Mouse (Mus musculus): ENCODE results near the gene Etv3. TPM values are rescaled to one million over a fixed set of nuclear protein-coding genes. Genes with fewer than 3 reads are reported as not detected.
A peak's percentile ranks its signal among the peaks of the same experiment; 100 is the strongest.

Etv3 gene
- total and polyA plus RNA-seq, 3 experiments, result 12.6 to 24.1 (median 16.8) TPM

- H3K36me3 ChIP-seq (replicated peaks in 1 of 2; ENCODE audit: control insufficient read depth in 1 of 2, insufficient read depth in 1 of 2, low read length in 1 of 2), result peaks cover 0 to 3% of the 10 kb centered on the region in 2 experiments
- peak; percentile 99 for DNase-seq (ENCODE audit: extremely low read depth)
- H3K4me2 ChIP-seq (ENCODE audit: insufficient read depth, low read depth, poor library complexity, severe bottlenecking), result peak overlapping the region; percentile 44
- peak; percentile 91 to 100 for TF ChIP-seq CTCF (conservative IDR thresholded peaks at IDR 0.05 in 1 of 2, IDR thresholded peaks at IDR 0.05 in 1 of 2; ENCODE audit: low read depth in 2 of 2, low read length in 2 of 2)
- TF ChIP-seq ZC3H11A (IDR thresholded peaks at IDR 0.05; ENCODE audit: low read depth, low read length), result peak; percentile 81
- peak; percentile 79 for TF ChIP-seq ZNF384 (IDR thresholded peaks at IDR 0.05; ENCODE audit: low read depth, low read length)
- peak; percentile 95 for TF ChIP-seq RAD21 (IDR thresholded peaks at IDR 0.05; ENCODE audit: low read depth, low read length)
- no peak for TF ChIP-seq TBP (conservative IDR thresholded peaks at IDR 0.05; ENCODE audit: low read depth, low read length)
- no peak for TF ChIP-seq JUND (conservative IDR thresholded peaks at IDR 0.05; ENCODE audit: low read depth, low read length)
- 0 out of 2 replicates have a peak, but pooled peaks have one; percentile 19 for TF ChIP-seq IRF4 (IDR thresholded peaks at IDR 0.05; ENCODE audit: low read depth, low read length)
- no peak for TF ChIP-seq MEF2A (IDR thresholded peaks at IDR 0.05; ENCODE audit: borderline replicate concordance, low read depth, low read length)
- TF ChIP-seq KAT2A (IDR thresholded peaks at IDR 0.05; ENCODE audit: insufficient replicate concordance, low read length), result no peak
- TF ChIP-seq E2F4 (IDR thresholded peaks at IDR 0.05; ENCODE audit: insufficient replicate concordance, low read depth, low read length), result no peak
- peak; percentile 11; the same call in 1 of the 2 replicates for TF ChIP-seq HCFC1 (IDR thresholded peaks at IDR 0.05; ENCODE audit: low read depth, low read length)
- TF ChIP-seq USF2 (conservative IDR thresholded peaks at IDR 0.05; ENCODE audit: low read depth, low read length), result no peak
- TF ChIP-seq POLR2A (IDR thresholded peaks at IDR 0.05; ENCODE audit: low read depth, low read length), result peak; percentile 2; the same call in 1 of the 2 replicates
- TF ChIP-seq MAX (IDR thresholded peaks at IDR 0.05; ENCODE audit: low read length), result peak; percentile 48; the same call in 1 of the 2 replicates
- TF ChIP-seq MAZ (IDR thresholded peaks at IDR 0.05; ENCODE audit: low read depth, low read length), result no peak
- TF ChIP-seq ZMIZ1 (IDR thresholded peaks at IDR 0.05; ENCODE audit: low read depth, low read length), result no peak
- TF ChIP-seq RCOR1 (conservative IDR thresholded peaks at IDR 0.05; ENCODE audit: low read depth, low read length), result no peak
- TF ChIP-seq SMC3 (IDR thresholded peaks at IDR 0.05; ENCODE audit: low read depth, low read length), result peak; percentile 98
- TF ChIP-seq MXI1 (IDR thresholded peaks at IDR 0.05; ENCODE audit: low read depth, low read length), result peak; percentile 1; the same call in 1 of the 2 replicates
- H3K27ac ChIP-seq (ENCODE audit: insufficient read depth, low read depth), result peak overlapping the region; percentile 7; the same call in 1 of the 2 replicates
- no peaks in the 10 kb centered on the region for H3K79me2 ChIP-seq (replicated peaks; ENCODE audit: control insufficient read depth, extremely low read depth, insufficient read depth, poor library complexity, severe bottlenecking)
- peak overlapping the region; percentile 16 to 51 (median 39) for H3K4me3 ChIP-seq (replicated peaks in 1 of 3; ENCODE audit: low read depth in 2 of 3, low read length in 2 of 3, poor library complexity in 1 of 3)
- H3K4me1 ChIP-seq (ENCODE audit: control insufficient read depth in 1 of 2, insufficient read depth in 2 of 2), result peaks cover 47 to 93% of the 10 kb centered on the region in 2 experiments
- H3K9ac ChIP-seq (ENCODE audit: insufficient read depth, low read depth), result peak overlapping the region; percentile 14; the same call in 1 of the 2 replicates
- no peaks in the 10 kb centered on the region for H3K9me3 ChIP-seq (replicated peaks; ENCODE audit: low read length)
- in situ Hi-C loops (cut with MboI; ENCODE audit: low pct_ligation_motif_present, low pct_unique_long_range_greater_than_20kb, low sequenced_read_pairs) (loop anchor here (5.0 kb wide), 1 partner anchor 44 kb away; no protein-coding TSS in a partner anchor), dilution Hi-C loops (cut with MboI; ENCODE audit: extremely low pct_ligation_motif_present, extremely low pct_unique_long_range_greater_than_20kb, low sequenced_read_pairs) (no loop called here)
- H3K27me3 ChIP-seq (replicated peaks), result no peaks in the 10 kb centered on the region
Measured at GRCm38 (mm10) chr3:87508205-87508901, 16.9 kb upstream of the Etv3 start.

GRCm38 (mm10) chr3:87509061-87509460, 16.1 kb upstream of the Etv3 start:
- dilution Hi-C loops (cut with MboI; ENCODE audit: extremely low pct_ligation_motif_present, extremely low pct_unique_long_range_greater_than_20kb, low sequenced_read_pairs), result no loop called here
- no peak for DNase-seq (ENCODE audit: extremely low read depth)
- Histone ChIP-seq H3K9ac (ENCODE audit: insufficient read depth, low read depth) (peak overlapping the region; percentile 18; the same call in 1 of the 2 replicates), H3K27me3 (replicated peaks) (no peaks in the 10 kb centered on the region), H3K27ac (ENCODE audit: insufficient read depth, low read depth) (peak overlapping the region; percentile 7; the same call in 1 of the 2 replicates), H3K4me3 (replicated peaks in 1 of 3; ENCODE audit: low read depth in 2 of 3, low read length in 2 of 3, poor library complexity in 1 of 3) (peak overlapping the region in 2 of 3 experiments; percentile 0 to 51), H3K79me2 (replicated peaks; ENCODE audit: control insufficient read depth, extremely low read depth, insufficient read depth, poor library complexity, severe bottlenecking) (no peaks in the 10 kb centered on the region), H3K4me1 (ENCODE audit: control insufficient read depth in 1 of 2, insufficient read depth in 2 of 2) (peaks cover 41 to 93% of the 10 kb centered on the region in 2 experiments), H3K36me3 (replicated peaks in 1 of 2; ENCODE audit: control insufficient read depth in 1 of 2, insufficient read depth in 1 of 2, low read length in 1 of 2) (peaks cover 0 to 2% of the 10 kb centered on the region in 2 experiments), H3K4me2 (ENCODE audit: insufficient read depth, low read depth, poor library complexity, severe bottlenecking) (peak overlapping the region; percentile 44), H3K9me3 (replicated peaks; ENCODE audit: low read length) (no peaks in the 10 kb centered on the region)
- TF ChIP-seq IRF4 (IDR thresholded peaks at IDR 0.05; ENCODE audit: low read depth, low read length), result 0 out of 2 replicates have a peak, but pooled peaks have one; percentile 6
- TF ChIP-seq CHD2 (IDR thresholded peaks at IDR 0.05; ENCODE audit: low read length), result no peak
- no peak for TF ChIP-seq PAX5 (IDR thresholded peaks at IDR 0.05; ENCODE audit: low read length)
- no peak for TF ChIP-seq MAFK (IDR thresholded peaks at IDR 0.05; ENCODE audit: insufficient replicate concordance, low read length)
- TF ChIP-seq EP300 (IDR thresholded peaks at IDR 0.05; ENCODE audit: low read length), result no peak; the same call in 1 of the 2 replicates
- TF ChIP-seq POLR2A (IDR thresholded peaks at IDR 0.05; ENCODE audit: low read depth, low read length), result no peak
- TF ChIP-seq NRF1 (IDR thresholded peaks at IDR 0.05; ENCODE audit: low read depth, low read length), result no peak
- TF ChIP-seq CTCF (conservative IDR thresholded peaks at IDR 0.05 in 1 of 2, IDR thresholded peaks at IDR 0.05 in 1 of 2; ENCODE audit: low read depth in 2 of 2, low read length in 2 of 2), result no peak
- no peak for TF ChIP-seq TBP (conservative IDR thresholded peaks at IDR 0.05; ENCODE audit: low read depth, low read length)
- 0 out of 2 replicates have a peak, but pooled peaks have one; percentile 28 for TF ChIP-seq ELF1 (IDR thresholded peaks at IDR 0.05; ENCODE audit: low read depth, low read length)
- no peak for TF ChIP-seq MYC (IDR thresholded peaks at IDR 0.05; ENCODE audit: low read depth, low read length)
- no peak for TF ChIP-seq USF2 (conservative IDR thresholded peaks at IDR 0.05; ENCODE audit: low read depth, low read length)
- in situ Hi-C loops (cut with MboI; ENCODE audit: low pct_ligation_motif_present, low pct_unique_long_range_greater_than_20kb, low sequenced_read_pairs), result loop anchor here (5.0 kb wide), 1 partner anchor 43 kb away; no protein-coding TSS in a partner anchor
